Mouse (Mus musculus) forebrain, embryonic 14.5 days (tissue): Measurements from ENCODE around the gene Csk. TPM values are rescaled to one million over a fixed set of nuclear protein-coding genes. Genes with fewer than 3 reads are reported as not detected.

Experiments
- ATAC-seq: fragments of 200-750 bp; cut with Nextera tagmentation; 2 replicates; pipeline ENCODE4 v1.8.0; 2017; ENCODE audit warnings: mild to moderate bottlenecking, moderate library complexity
- DNase-seq: peaks from one replicate; pipeline ENCODE4 v3.0.0-alpha.2; 2015; ENCODE audit warnings: low spot score
- H3K27ac ChIP-seq: fragments of 300-500 bp; sonication (generic); 2 replicates; pipeline ENCODE4 v1.5.1; 2014; ENCODE audit warnings: low read depth, mild to moderate bottlenecking, control low read depth, low read length, moderate library complexity
- H3K27me3 ChIP-seq: fragments of 300-500 bp; sonication (generic); replicated peaks from 2 replicates; pipeline ENCODE4 v1.6.1; 2014; ENCODE audit warnings: low read length, control low read depth, mixed read lengths; ENCODE audit not compliant: control insufficient read depth, insufficient read depth
- H3K36me3 ChIP-seq: fragments of 300-500 bp; sonication (generic); 2 replicates; pipeline ENCODE4 v1.6.1; 2014; ENCODE audit warnings: low read length, control low read depth; ENCODE audit not compliant: control insufficient read depth, insufficient read depth
- H3K4me1 ChIP-seq: fragments of 300-500 bp; sonication (generic); 2 replicates; pipeline ENCODE4 v1.6.1; 2014; ENCODE audit warnings: antibody characterized with exemption, low read length, control low read depth; ENCODE audit not compliant: control insufficient read depth, insufficient read depth
- H3K4me2 ChIP-seq: fragments of 300-500 bp; sonication (generic); 2 replicates; pipeline ENCODE4 v1.6.1; 2014; ENCODE audit warnings: mild to moderate bottlenecking, control low read depth, low read length
- H3K4me3 ChIP-seq: fragments of 300-500 bp; sonication (generic); 2 replicates; pipeline ENCODE4 v1.5.1; 2014; ENCODE audit warnings: low read depth, low read length, control low read depth
- H3K9ac ChIP-seq: fragments of 300-500 bp; sonication (generic); 2 replicates; pipeline ENCODE4 v1.6.1; 2014; ENCODE audit warnings: mild to moderate bottlenecking, low read length, control low read depth, moderate library complexity
- H3K9me3 ChIP-seq: fragments of 300-500 bp; sonication (generic); replicated peaks from 2 replicates; pipeline ENCODE4 v1.6.1; 2016; ENCODE audit warnings: low read length, control low read depth, mixed read lengths; ENCODE audit not compliant: control insufficient read depth
- WGBS: fragments of 180-500 bp; shearing (Covaris S2); extraction: QIAGEN DNeasy Blood & Tissue Kit; methylation state at CpG from one replicate; pipeline ENCODE4 v1.1.7; 2014; 5-methylcytosine and 5-hydroxymethylcytosine counted together
- polyA plus RNA-seq: library from polyadenylated mRNA; unstranded; fragments of >200 nt; fragmentation: Nextera tagmentation; extraction: Ambion mirVana; gene quantifications from 2 replicates; pipeline ENCODE4 v1.2.1, GENCODE M21; 2014

The Csk gene
- polyA plus RNA-seq, 1 experiment from 2014 or later = 29.2 TPM

- ATAC-seq (no peak), DNase-seq (no peak)
- Histone ChIP-seq H3K9me3 (no peaks in the 10 kb centered on the region), H3K9ac (no peak within 1 kb of the TSS), H3K36me3 (no peaks in the 10 kb centered on the region), H3K4me1 (no peaks in the 10 kb centered on the region), H3K4me2 (no peak within 1 kb of the TSS), H3K27ac (no peak within 1 kb of the TSS), H3K27me3 (no peaks in the 10 kb centered on the region), H3K4me3 (no peak within 1 kb of the TSS)
- WGBS = 80% methylated on average over 5 of the region's 5 CpGs
These were observed 30.1 kb upstream of the Csk start, which contains the start of gene Cyp1a2 for GRCm38 (mm10) chr9:57683520-57683919. Cyp1a2 (minus strand) TSS chr9:57683703.

GRCm38 (mm10) chr9:57681411-57681810, 28.0 kb upstream of the Csk start:
- ATAC-seq = no peak
- H3K4me3 ChIP-seq = no peak overlapping the region

GRCm38 (mm10) chr9:57671500-57671899, 18.1 kb upstream of the Csk start:
- Histone ChIP-seq H3K9ac (no peak overlapping the region), H3K4me1 (no peaks in the 10 kb centered on the region), H3K4me3 (no peak overlapping the region), H3K36me3 (no peaks in the 10 kb centered on the region), H3K27ac (no peak overlapping the region), H3K4me2 (no peak overlapping the region), H3K27me3 (no peaks in the 10 kb centered on the region), H3K9me3 (no peaks in the 10 kb centered on the region)
- DNase-seq = no peak
- 90% methylated on average over 5 of the region's 5 CpGs for WGBS
- ATAC-seq = no peak

More at GRCm38 (mm10) chr9:57681411-57681810, 28.0 kb upstream of the Csk start:
- H3K4me2 ChIP-seq = no peak overlapping the region
- WGBS = 82% methylated on average over 10 of the region's 10 CpGs
- no peaks in the 10 kb centered on the region for H3K27me3 ChIP-seq
- DNase-seq = no peak
- H3K27ac ChIP-seq = no peak overlapping the region
- H3K4me1 ChIP-seq = no peaks in the 10 kb centered on the region
- no peaks in the 10 kb centered on the region for H3K9me3 ChIP-seq
- no peaks in the 10 kb centered on the region for H3K36me3 ChIP-seq
- no peak overlapping the region for H3K9ac ChIP-seq

GRCm38 (mm10) chr9:57671037-57671436, 17.6 kb upstream of the Csk start:
- Histone ChIP-seq H3K36me3 (no peaks in the 10 kb centered on the region), H3K4me1 (no peaks in the 10 kb centered on the region), H3K4me3 (no peak overlapping the region), H3K27ac (no peak overlapping the region), H3K9me3 (no peaks in the 10 kb centered on the region), H3K4me2 (no peak overlapping the region), H3K27me3 (no peaks in the 10 kb centered on the region), H3K9ac (no peak overlapping the region)
- ATAC-seq = no peak
- no peak for DNase-seq
- 93% methylated on average over 4 of the region's 4 CpGs for WGBS

GRCm38 (mm10) chr9:57669566-57669965, 16.1 kb upstream of the Csk start:
- no peak overlapping the region for H3K27ac ChIP-seq
- WGBS = 78% methylated on average over 3 of the region's 3 CpGs
- no peak overlapping the region for H3K4me3 ChIP-seq
- no peak overlapping the region for H3K4me2 ChIP-seq
- H3K4me1 ChIP-seq = no peaks in the 10 kb centered on the region
- H3K36me3 ChIP-seq = no peaks in the 10 kb centered on the region
- H3K27me3 ChIP-seq = no peaks in the 10 kb centered on the region
- no peaks in the 10 kb centered on the region for H3K9me3 ChIP-seq
- no peak for ATAC-seq
- no peak for DNase-seq
- no peak overlapping the region for H3K9ac ChIP-seq

- no peak overlapping the region for H3K9ac ChIP-seq
- H3K4me1 ChIP-seq = no peaks in the 10 kb centered on the region
- no peaks in the 10 kb centered on the region for H3K9me3 ChIP-seq
- no peaks in the 10 kb centered on the region for H3K36me3 ChIP-seq
- WGBS = 33% methylated on average over 1 of the region's 1 CpGs
- H3K4me2 ChIP-seq = no peak overlapping the region
- no peak for DNase-seq
- no peak overlapping the region for H3K27ac ChIP-seq
- no peaks in the 10 kb centered on the region for H3K27me3 ChIP-seq
- no peak for ATAC-seq
- no peak overlapping the region for H3K4me3 ChIP-seq
These were observed 14.8 kb upstream of the Csk start for GRCm38 (mm10) chr9:57668277-57668676.

- Histone ChIP-seq H3K9ac (no peak overlapping the region), H3K4me1 (no peaks in the 10 kb centered on the region), H3K9me3 (no peaks in the 10 kb centered on the region), H3K27ac (no peak overlapping the region), H3K4me3 (no peak overlapping the region), H3K27me3 (no peaks in the 10 kb centered on the region), H3K4me2 (no peak overlapping the region), H3K36me3 (no peaks in the 10 kb centered on the region)
- WGBS = 61% methylated on average over 11 of the region's 11 CpGs
- no peak for DNase-seq
- ATAC-seq = no peak
These were observed 14.4 kb upstream of the Csk start for GRCm38 (mm10) chr9:57667817-57668216.

GRCm38 (mm10) chr9:57667136-57667535, 13.7 kb upstream of the Csk start:
- Histone ChIP-seq H3K36me3 (no peaks in the 10 kb centered on the region), H3K4me1 (no peaks in the 10 kb centered on the region), H3K9me3 (no peaks in the 10 kb centered on the region), H3K4me3 (no peak overlapping the region), H3K4me2 (no peak overlapping the region), H3K27me3 (no peaks in the 10 kb centered on the region), H3K9ac (no peak overlapping the region), H3K27ac (no peak overlapping the region)
- ATAC-seq (no peak), DNase-seq (no peak)
- 76% methylated on average over 3 of the region's 3 CpGs for WGBS

- Histone ChIP-seq H3K9ac (no peak overlapping the region), H3K27ac (no peak overlapping the region), H3K4me2 (no peak overlapping the region), H3K9me3 (no peaks in the 10 kb centered on the region), H3K4me3 (no peak overlapping the region), H3K27me3 (no peaks in the 10 kb centered on the region), H3K4me1 (no peaks in the 10 kb centered on the region), H3K36me3 (no peaks in the 10 kb centered on the region)
- 83% methylated on average over 8 of the region's 8 CpGs for WGBS
- no peak for DNase-seq
- no peak for ATAC-seq
These were observed 13.1 kb upstream of the Csk start for GRCm38 (mm10) chr9:57666536-57666935.
